Mouse (Mus musculus): ENCODE results near the gene Memo1. TPM values are rescaled to one million over a fixed set of nuclear protein-coding genes. Genes with fewer than 3 reads are reported as not detected.
A peak's percentile ranks its signal among the peaks of the same experiment; 100 is the strongest.
"Not testable (repeated sequence)": the region's sequence is repeated elsewhere in the genome, so short reads cannot be mapped to it uniquely, and the experiment has no call there.

Gene Memo1
- 94.1 and 94.7 TPM in 2 replicates for polyA plus RNA-seq (2014; fragmentation: Nextera tagmentation; extraction: Ambion mirVana)

DNA sequence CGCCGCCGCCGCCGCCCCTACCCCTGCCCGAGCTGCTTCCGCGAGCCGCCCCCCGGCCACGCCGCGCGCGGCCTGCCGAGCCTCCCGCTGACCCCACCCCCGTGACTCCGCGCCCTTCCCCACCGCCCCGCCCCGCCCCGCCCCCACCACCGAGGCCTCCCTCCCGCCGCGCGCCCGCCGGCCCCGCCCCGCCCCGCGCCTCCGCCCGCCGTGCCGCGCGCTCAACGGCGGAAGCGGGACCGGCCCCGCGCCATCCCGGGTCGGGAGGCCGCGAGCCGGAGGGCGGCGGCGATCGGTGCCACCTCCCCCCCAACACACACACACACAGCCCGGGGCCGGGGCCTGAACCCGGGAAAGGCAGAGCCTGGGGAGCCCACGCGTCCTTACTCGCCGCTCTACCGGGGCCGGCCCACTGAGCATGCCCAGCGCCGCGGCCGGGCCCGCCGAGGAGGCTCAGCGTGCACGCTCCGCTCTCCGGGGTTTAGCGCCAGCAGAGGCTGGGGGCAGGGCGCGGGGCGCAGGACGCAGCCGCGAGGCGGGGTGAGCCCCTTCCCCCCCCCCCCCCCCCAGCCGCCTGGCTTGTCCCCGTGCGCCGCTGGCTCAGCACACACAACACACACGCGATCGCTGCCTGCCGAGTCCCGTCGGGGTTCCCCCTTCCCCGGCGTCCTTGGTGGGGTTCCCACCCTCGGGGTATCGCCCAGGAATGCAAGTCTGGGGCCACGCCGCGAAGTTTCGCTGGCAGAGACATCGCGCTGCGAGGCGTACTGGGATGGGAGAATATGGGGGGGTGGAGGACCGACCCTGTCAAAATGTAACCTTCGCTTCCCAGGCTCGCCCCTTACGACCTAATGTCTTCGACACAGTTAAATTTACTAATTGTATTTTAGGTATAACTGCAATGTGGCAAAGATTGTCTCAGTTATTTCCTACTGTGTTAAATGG is at the start of gene Memo1:
TSS of gene Memo1 (minus strand) at position 496 of the 945 bp plus-strand sequence.
- Histone ChIP-seq H3K9ac (ENCODE audit: low read depth, low read length) (peak within 1 kb of the TSS; percentile 83), H3K27me3 (ENCODE audit: control insufficient read depth, insufficient read depth, low read length) (no peaks in the 10 kb centered on the region), H3K4me3 (ENCODE audit: low read length) (peak within 1 kb of the TSS; percentile 65), H3K9me3 (ENCODE audit: control insufficient read depth, low read length) (no peaks in the 10 kb centered on the region), H3K36me3 (ENCODE audit: control insufficient read depth, insufficient read depth, low read length) (peaks cover 8% of the 10 kb centered on the region), H3K27ac (ENCODE audit: low read depth, low read length) (peak within 1 kb of the TSS; percentile 98), H3K4me1 (ENCODE audit: control insufficient read depth, insufficient read depth, low read length) (peaks cover 14% of the 10 kb centered on the region; the same call in 1 of the 2 replicates), H3K4me2 (replicated peaks; ENCODE audit: low read depth, low read length) (peak within 1 kb of the TSS; percentile 70)
- peak; percentile 91 for ATAC-seq (ENCODE audit: low FRiP score, low TSS enrichment)
- under 1% methylated on average over 29 of the region's 110 CpGs for WGBS

DNA sequence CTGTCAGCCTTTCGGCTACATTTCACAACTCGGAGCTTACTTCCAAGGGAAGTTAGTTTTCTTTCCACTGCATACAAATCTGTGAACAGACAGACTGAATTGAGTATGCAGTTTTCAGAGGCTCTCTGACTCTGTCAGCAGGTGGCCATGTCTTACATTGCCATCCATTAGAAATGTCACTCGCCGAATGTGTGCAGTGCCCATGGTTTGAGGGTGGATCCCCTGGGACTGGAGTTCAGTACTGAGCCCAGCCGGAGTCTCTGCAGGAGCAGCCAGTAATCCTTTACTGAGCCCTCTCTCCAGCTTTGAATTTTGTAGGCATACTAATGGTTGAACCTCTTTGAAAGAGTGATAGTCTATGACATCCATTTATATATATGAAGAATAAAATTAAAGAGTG is 45.8 kb upstream of the Memo1 start:
- ATAC-seq (ENCODE audit: low FRiP score, low TSS enrichment): no peak
- Histone ChIP-seq H3K9ac (ENCODE audit: low read depth, low read length) (no peak overlapping the region), H3K36me3 (ENCODE audit: control insufficient read depth, insufficient read depth, low read length) (no peaks in the 10 kb centered on the region), H3K9me3 (ENCODE audit: control insufficient read depth, low read length) (no peaks in the 10 kb centered on the region), H3K4me2 (replicated peaks; ENCODE audit: low read depth, low read length) (0 out of 2 replicates have a peak overlapping the region, but pooled peaks have one; percentile 11), H3K4me1 (ENCODE audit: control insufficient read depth, insufficient read depth, low read length) (peaks cover 12% of the 10 kb centered on the region), H3K27me3 (ENCODE audit: control insufficient read depth, insufficient read depth, low read length) (no peaks in the 10 kb centered on the region), H3K4me3 (ENCODE audit: low read length) (no peak overlapping the region), H3K27ac (ENCODE audit: low read depth, low read length) (no peak overlapping the region)
- WGBS: 57% methylated on average over 5 of the region's 5 CpGs

DNA sequence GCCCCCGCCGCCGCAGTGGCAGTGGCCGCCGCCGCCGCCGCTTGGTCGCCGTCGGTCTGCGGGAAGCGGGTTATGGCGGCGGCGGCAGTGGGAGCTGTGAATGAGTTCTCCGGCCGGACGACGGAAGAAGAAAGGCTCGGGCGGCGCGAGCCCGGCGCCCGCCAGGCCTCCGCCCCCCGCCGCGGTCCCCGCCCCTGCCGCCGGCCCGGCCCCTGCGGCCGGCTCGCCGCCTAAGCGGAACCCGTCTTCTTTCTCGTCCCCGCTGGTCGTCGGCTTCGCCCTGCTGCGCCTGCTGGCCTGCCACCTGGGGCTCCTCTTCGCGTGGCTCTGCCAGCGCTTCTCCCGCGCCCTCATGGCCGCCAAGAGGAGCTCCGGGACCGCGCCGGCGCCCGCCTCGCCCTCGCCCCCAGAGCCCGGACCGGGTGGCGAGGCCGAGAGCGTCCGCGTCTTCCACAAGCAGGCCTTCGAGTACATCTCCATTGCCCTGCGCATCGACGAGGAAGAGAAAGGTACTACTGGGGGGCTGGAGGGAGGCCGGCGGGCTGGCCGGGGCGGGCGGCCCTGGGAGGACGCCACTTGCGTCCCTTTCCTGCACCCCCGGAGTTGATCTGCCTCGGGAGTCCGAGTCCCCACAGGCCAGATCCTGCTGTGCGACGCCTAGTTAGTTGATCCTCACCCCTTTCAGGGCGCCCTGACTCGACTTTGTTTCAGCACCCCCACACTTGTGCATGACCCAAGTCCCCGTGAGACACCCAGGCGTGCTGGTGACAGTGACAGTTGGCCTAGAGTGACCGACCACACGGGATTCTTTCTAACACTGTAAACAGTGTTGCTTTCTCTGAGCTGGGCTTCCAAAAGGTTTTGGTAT is 43.9 kb upstream of the Memo1 start, which contains the start of gene Spast:
TSS of gene Spast (plus strand) at position 51 of the 868 bp plus-strand sequence.
- under 1% methylated on average over 43 of the region's 90 CpGs for WGBS
- H3K4me3 ChIP-seq (ENCODE audit: low read length): peak within 1 kb of the TSS; percentile 68
- no peaks in the 10 kb centered on the region for H3K27me3 ChIP-seq (ENCODE audit: control insufficient read depth, insufficient read depth, low read length)
- H3K36me3 ChIP-seq (ENCODE audit: control insufficient read depth, insufficient read depth, low read length): no peaks in the 10 kb centered on the region
- peak; percentile 90 for ATAC-seq (ENCODE audit: low FRiP score, low TSS enrichment)
- H3K9ac ChIP-seq (ENCODE audit: low read depth, low read length): peak within 1 kb of the TSS; percentile 78
- peak within 1 kb of the TSS; percentile 96 for H3K27ac ChIP-seq (ENCODE audit: low read depth, low read length)
- H3K4me2 ChIP-seq (replicated peaks; ENCODE audit: low read depth, low read length): peak within 1 kb of the TSS; percentile 55
- H3K4me1 ChIP-seq (ENCODE audit: control insufficient read depth, insufficient read depth, low read length): peaks cover 12% of the 10 kb centered on the region
- H3K9me3 ChIP-seq (ENCODE audit: control insufficient read depth, low read length): no peaks in the 10 kb centered on the region

DNA sequence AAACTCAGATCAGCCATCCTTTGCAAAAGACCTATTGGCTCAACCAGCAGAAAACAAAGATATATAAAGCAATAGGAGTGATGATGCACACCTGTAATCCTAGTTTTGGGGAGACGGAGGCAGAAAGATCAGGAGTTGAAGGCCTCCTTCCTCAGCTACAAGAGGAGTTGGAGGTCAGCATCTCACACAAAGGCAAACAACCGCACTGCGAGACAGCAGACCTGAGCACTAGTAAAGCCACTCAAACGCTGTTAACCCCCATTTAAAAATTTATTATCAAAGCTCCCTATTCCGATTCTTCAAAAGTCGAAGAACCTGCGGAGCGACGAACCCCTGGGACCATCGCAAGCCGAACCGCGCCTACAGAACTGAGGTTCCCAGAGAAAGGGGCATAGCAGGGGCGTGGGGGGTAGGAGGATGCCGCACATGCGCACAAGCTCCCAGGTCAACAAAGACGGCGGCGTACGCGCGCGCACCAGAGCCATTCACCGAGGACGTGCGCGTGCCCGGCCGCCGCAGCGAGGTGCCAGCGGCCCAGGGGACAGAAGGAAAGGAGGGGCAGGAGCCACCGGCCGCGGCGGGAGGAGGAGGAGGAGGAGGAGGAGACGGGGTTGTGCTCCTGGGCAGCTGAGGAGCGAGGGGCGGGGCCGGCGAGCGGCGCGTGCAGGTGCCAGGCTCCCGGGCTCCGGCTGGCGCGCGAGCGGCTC is 43.1 kb upstream of the Memo1 start:
- ATAC-seq (ENCODE audit: low FRiP score, low TSS enrichment): peak; percentile 95
- Histone ChIP-seq H3K9ac (ENCODE audit: low read depth, low read length) (peak overlapping the region; percentile 78), H3K36me3 (ENCODE audit: control insufficient read depth, insufficient read depth, low read length) (no peaks in the 10 kb centered on the region), H3K4me1 (ENCODE audit: control insufficient read depth, insufficient read depth, low read length) (peaks cover 12% of the 10 kb centered on the region), H3K4me2 (replicated peaks; ENCODE audit: low read depth, low read length) (peak overlapping the region; percentile 55), H3K27ac (ENCODE audit: low read depth, low read length) (peak overlapping the region; percentile 96), H3K4me3 (ENCODE audit: low read length) (peak overlapping the region; percentile 68), H3K9me3 (ENCODE audit: control insufficient read depth, low read length) (no peaks in the 10 kb centered on the region), H3K27me3 (ENCODE audit: control insufficient read depth, insufficient read depth, low read length) (no peaks in the 10 kb centered on the region)
- under 1% methylated on average over 32 of the region's 50 CpGs for WGBS

DNA sequence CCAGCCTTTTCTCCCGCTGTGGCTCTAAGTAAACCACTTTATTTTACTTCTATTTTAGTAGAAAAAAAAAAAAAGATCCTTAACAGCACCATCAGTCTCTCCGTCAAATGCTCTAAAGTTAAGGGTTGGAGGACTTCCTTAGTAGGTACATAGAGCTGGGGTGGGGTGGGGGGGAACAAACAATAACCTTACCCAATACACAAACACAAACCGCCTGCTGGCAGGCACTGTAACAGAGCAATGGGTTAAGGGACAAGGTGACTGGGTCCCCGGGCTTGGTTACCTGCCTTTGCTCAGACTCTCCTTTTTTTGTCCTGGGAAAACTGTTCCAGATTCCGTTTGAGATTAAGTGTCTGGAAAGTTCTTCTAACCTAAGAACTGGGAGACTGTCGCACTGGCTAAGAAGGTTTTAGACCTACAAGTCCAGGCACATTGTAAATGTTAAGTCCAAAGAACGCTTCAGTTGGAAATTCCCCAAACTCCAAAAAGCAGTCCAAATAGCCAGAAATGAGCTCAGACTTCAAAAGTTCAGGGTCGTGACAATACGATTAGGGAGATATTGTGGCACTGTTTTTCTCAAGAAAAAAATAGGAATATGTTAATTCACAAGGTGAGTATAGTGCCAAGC is 35.8 kb upstream of the Memo1 start:
- no peak overlapping the region for H3K4me2 ChIP-seq (replicated peaks; ENCODE audit: low read depth, low read length)
- ATAC-seq (ENCODE audit: low FRiP score, low TSS enrichment): no peak
- H3K4me1 ChIP-seq (ENCODE audit: control insufficient read depth, insufficient read depth, low read length): no peaks in the 10 kb centered on the region
- H3K4me3 ChIP-seq (ENCODE audit: low read length): no peak overlapping the region
- WGBS: 85% methylated on average over 9 of the region's 9 CpGs
- no peak overlapping the region for H3K9ac ChIP-seq (ENCODE audit: low read depth, low read length)
- no peaks in the 10 kb centered on the region for H3K9me3 ChIP-seq (ENCODE audit: control insufficient read depth, low read length)
- H3K27ac ChIP-seq (ENCODE audit: low read depth, low read length): no peak overlapping the region
- H3K36me3 ChIP-seq (ENCODE audit: control insufficient read depth, insufficient read depth, low read length): no peaks in the 10 kb centered on the region
- H3K27me3 ChIP-seq (ENCODE audit: control insufficient read depth, insufficient read depth, low read length): no peaks in the 10 kb centered on the region

DNA sequence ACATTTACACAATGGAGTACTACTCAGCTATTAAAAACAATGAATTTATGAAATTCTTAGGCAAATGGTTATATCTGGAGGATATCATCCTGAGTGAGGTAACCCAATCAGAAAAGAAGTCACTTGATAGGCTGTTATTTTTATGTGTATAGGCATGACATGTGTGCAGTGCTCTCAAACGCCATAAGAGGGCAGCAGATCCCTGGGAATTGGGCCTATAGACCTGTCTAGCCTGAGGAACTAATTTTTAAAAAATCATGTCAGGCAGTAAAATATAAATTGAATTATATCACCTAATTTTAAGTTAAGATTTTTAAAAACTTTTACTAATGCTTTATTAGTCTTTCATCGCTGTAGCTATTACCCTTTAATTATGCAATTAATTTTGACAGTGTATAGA is 32.8 kb upstream of the Memo1 start:
- H3K27ac ChIP-seq (ENCODE audit: low read depth, low read length); H3K9ac ChIP-seq (ENCODE audit: low read depth, low read length); H3K4me3 ChIP-seq (ENCODE audit: low read length); ATAC-seq (ENCODE audit: low FRiP score, low TSS enrichment); H3K27me3 ChIP-seq (ENCODE audit: control insufficient read depth, insufficient read depth, low read length); H3K36me3 ChIP-seq (ENCODE audit: control insufficient read depth, insufficient read depth, low read length); H3K4me2 ChIP-seq (replicated peaks; ENCODE audit: low read depth, low read length); H3K9me3 ChIP-seq (ENCODE audit: control insufficient read depth, low read length); H3K4me1 ChIP-seq (ENCODE audit: control insufficient read depth, insufficient read depth, low read length): not testable (repeated sequence)
- WGBS: 50% methylated on average over 2 of the region's 2 CpGs

DNA sequence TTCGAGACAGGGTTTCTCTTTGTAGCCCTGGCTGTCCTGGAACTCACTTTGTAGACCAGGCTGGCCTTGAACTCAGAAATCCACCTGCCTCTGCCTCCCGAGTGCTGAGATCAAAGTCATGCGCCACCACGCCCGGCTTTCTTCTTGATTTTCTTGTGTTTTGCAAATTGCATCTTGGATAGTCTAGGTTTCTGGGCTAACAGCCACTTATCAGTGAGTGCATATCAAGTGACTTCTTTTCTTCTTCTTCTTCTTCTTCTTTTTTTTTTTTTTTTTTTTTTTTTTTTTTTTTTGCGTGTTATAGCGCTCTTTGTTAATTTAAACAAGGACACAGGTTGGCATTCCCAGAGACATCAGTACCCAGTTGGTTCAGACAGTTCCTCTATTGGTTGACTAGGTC is 31.9 kb upstream of the Memo1 start:
- not testable (repeated sequence) for ATAC-seq (ENCODE audit: low FRiP score, low TSS enrichment); H3K9ac ChIP-seq (ENCODE audit: low read depth, low read length); H3K27ac ChIP-seq (ENCODE audit: low read depth, low read length); H3K4me3 ChIP-seq (ENCODE audit: low read length); H3K9me3 ChIP-seq (ENCODE audit: control insufficient read depth, low read length); H3K27me3 ChIP-seq (ENCODE audit: control insufficient read depth, insufficient read depth, low read length); H3K4me1 ChIP-seq (ENCODE audit: control insufficient read depth, insufficient read depth, low read length); H3K4me2 ChIP-seq (replicated peaks; ENCODE audit: low read depth, low read length); H3K36me3 ChIP-seq (ENCODE audit: control insufficient read depth, insufficient read depth, low read length)
- WGBS: 95% methylated on average over 6 of the region's 7 CpGs

DNA sequence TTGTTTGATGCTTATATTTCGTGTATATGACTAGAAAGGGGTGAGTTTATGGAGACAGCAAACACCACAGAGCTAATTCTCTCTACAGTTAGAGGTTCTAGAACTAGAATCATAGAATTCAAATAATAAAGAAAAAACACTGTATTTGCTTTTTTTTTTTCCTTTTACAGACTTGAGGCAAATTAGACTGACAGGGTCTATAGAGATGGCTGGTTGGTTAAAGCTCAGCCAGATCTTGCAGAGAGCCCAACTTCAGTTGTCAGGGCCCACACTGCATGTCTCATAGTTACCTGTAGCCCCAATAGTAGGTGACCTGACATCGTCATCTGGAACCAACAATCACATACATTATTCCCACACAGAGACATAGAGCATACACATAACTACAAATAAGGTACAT is 28.5 kb upstream of the Memo1 start, which contains the start of gene Dpy30:
TSS of gene Dpy30 (minus strand) at position 101 of the 400 bp plus-strand sequence.
- Histone ChIP-seq H3K4me2 (replicated peaks; ENCODE audit: low read depth, low read length) (no peak within 1 kb of the TSS), H3K4me1 (ENCODE audit: control insufficient read depth, insufficient read depth, low read length) (no peaks in the 10 kb centered on the region), H3K36me3 (ENCODE audit: control insufficient read depth, insufficient read depth, low read length) (no peaks in the 10 kb centered on the region), H3K27ac (ENCODE audit: low read depth, low read length) (no peak within 1 kb of the TSS), H3K4me3 (ENCODE audit: low read length) (no peak within 1 kb of the TSS), H3K9me3 (ENCODE audit: control insufficient read depth, low read length) (no peaks in the 10 kb centered on the region), H3K9ac (ENCODE audit: low read depth, low read length) (no peak within 1 kb of the TSS), H3K27me3 (ENCODE audit: control insufficient read depth, insufficient read depth, low read length) (no peaks in the 10 kb centered on the region)
- 84% methylated on average over 2 of the region's 2 CpGs for WGBS
- no peak for ATAC-seq (ENCODE audit: low FRiP score, low TSS enrichment)

Measured in kidney, embryonic 14.5 days (tissue).